Mouse (Mus musculus): Measurements from ENCODE around the gene Sh2d5. TPM values are rescaled to one million over a fixed set of nuclear protein-coding genes. Genes with fewer than 3 reads are reported as not detected.

Gene Sh2d5
- polyA plus RNA-seq (2012; rRNA removed): 0.41 and 0.79 TPM in 2 replicates

GRCm38 (mm10) chr4:138250088-138250960, at the start of gene Sh2d5, which contains the start of gene Kif17:
Gene Sh2d5, plus strand, starts transcription at chr4:138250403.
Gene Kif17, plus strand, starts transcription at chr4:138250435.
- Histone ChIP-seq H3K36me3 (ENCODE audit: control insufficient read depth, insufficient read depth, low read length) (peaks cover 10% of the 10 kb centered on the region), H3K27me3 (ENCODE audit: control insufficient read depth, insufficient read depth, low read length) (peaks cover 16% of the 10 kb centered on the region), H3K4me1 (ENCODE audit: control insufficient read depth, insufficient read depth, insufficient read length, low read length) (peaks cover 18% of the 10 kb centered on the region), H3K27ac (ENCODE audit: insufficient read depth, low read depth, low read length) (no peak within 1 kb of the TSS), H3K4me3 (ENCODE audit: low read depth, low read length) (peak within 1 kb of the TSS; percentile 60)
- WGBS: under 1% methylated on average over 74 of the region's 74 CpGs
- TF ChIP-seq POLR2A (IDR thresholded peaks at IDR 0.05; ENCODE audit: low read depth, low read length) (no peak), CTCF (IDR thresholded peaks at IDR 0.05; ENCODE audit: extremely low read depth, insufficient read length, insufficient replicate concordance, low read depth, low read length) (no peak)

GRCm38 (mm10) chr4:138200769-138201168, 49.4 kb upstream of the Sh2d5 start:
- H3K27ac ChIP-seq (ENCODE audit: insufficient read depth, low read depth, low read length): no peak overlapping the region
- peaks cover 54% of the 10 kb centered on the region for H3K36me3 ChIP-seq (ENCODE audit: control insufficient read depth, insufficient read depth, low read length)
- H3K4me3 ChIP-seq (ENCODE audit: low read depth, low read length): no peak overlapping the region
- H3K4me1 ChIP-seq (ENCODE audit: control insufficient read depth, insufficient read depth, insufficient read length, low read length): no peaks in the 10 kb centered on the region
- H3K27me3 ChIP-seq (ENCODE audit: control insufficient read depth, insufficient read depth, low read length): no peaks in the 10 kb centered on the region
- TF ChIP-seq POLR2A (IDR thresholded peaks at IDR 0.05; ENCODE audit: low read depth, low read length): no peak
- TF ChIP-seq CTCF (IDR thresholded peaks at IDR 0.05; ENCODE audit: extremely low read depth, insufficient read length, insufficient replicate concordance, low read depth, low read length): no peak
- WGBS: 84% methylated on average over 3 of the region's 3 CpGs

GRCm38 (mm10) chr4:138201696-138202095, 48.5 kb upstream of the Sh2d5 start:
- H3K4me3 ChIP-seq (ENCODE audit: low read depth, low read length): no peak overlapping the region
- 72% methylated on average over 9 of the region's 9 CpGs for WGBS
- peaks cover 52% of the 10 kb centered on the region for H3K36me3 ChIP-seq (ENCODE audit: control insufficient read depth, insufficient read depth, low read length)
- H3K27ac ChIP-seq (ENCODE audit: insufficient read depth, low read depth, low read length): no peak overlapping the region
- H3K27me3 ChIP-seq (ENCODE audit: control insufficient read depth, insufficient read depth, low read length): no peaks in the 10 kb centered on the region
- TF ChIP-seq CTCF (IDR thresholded peaks at IDR 0.05; ENCODE audit: extremely low read depth, insufficient read length, insufficient replicate concordance, low read depth, low read length): no peak
- TF ChIP-seq POLR2A (IDR thresholded peaks at IDR 0.05; ENCODE audit: low read depth, low read length): no peak
- H3K4me1 ChIP-seq (ENCODE audit: control insufficient read depth, insufficient read depth, insufficient read length, low read length): no peaks in the 10 kb centered on the region

- 91% methylated on average over 5 of the region's 5 CpGs for WGBS
- Histone ChIP-seq H3K4me3 (ENCODE audit: low read depth, low read length) (no peak overlapping the region), H3K27ac (ENCODE audit: insufficient read depth, low read depth, low read length) (no peak overlapping the region), H3K27me3 (ENCODE audit: control insufficient read depth, insufficient read depth, low read length) (no peaks in the 10 kb centered on the region), H3K36me3 (ENCODE audit: control insufficient read depth, insufficient read depth, low read length) (peaks cover 21% of the 10 kb centered on the region), H3K4me1 (ENCODE audit: control insufficient read depth, insufficient read depth, insufficient read length, low read length) (no peaks in the 10 kb centered on the region)
- TF ChIP-seq POLR2A (IDR thresholded peaks at IDR 0.05; ENCODE audit: low read depth, low read length) (no peak), CTCF (IDR thresholded peaks at IDR 0.05; ENCODE audit: extremely low read depth, insufficient read length, insufficient replicate concordance, low read depth, low read length) (no peak)
Observed at GRCm38 (mm10) chr4:138210116-138210515, 40.1 kb upstream of the Sh2d5 start.

GRCm38 (mm10) chr4:138213861-138214260, 36.3 kb upstream of the Sh2d5 start:
- WGBS: 58% methylated on average over 3 of the region's 3 CpGs
- Histone ChIP-seq H3K36me3 (ENCODE audit: control insufficient read depth, insufficient read depth, low read length) (peaks cover 2% of the 10 kb centered on the region; the same call in 1 of the 2 replicates), H3K27me3 (ENCODE audit: control insufficient read depth, insufficient read depth, low read length) (no peaks in the 10 kb centered on the region), H3K4me1 (ENCODE audit: control insufficient read depth, insufficient read depth, insufficient read length, low read length) (peaks cover 6% of the 10 kb centered on the region), H3K4me3 (ENCODE audit: low read depth, low read length) (no peak overlapping the region), H3K27ac (ENCODE audit: insufficient read depth, low read depth, low read length) (peak overlapping the region; percentile 43; the same call in 1 of the 2 replicates)
- TF ChIP-seq POLR2A (IDR thresholded peaks at IDR 0.05; ENCODE audit: low read depth, low read length): no peak
- no peak for TF ChIP-seq CTCF (IDR thresholded peaks at IDR 0.05; ENCODE audit: extremely low read depth, insufficient read length, insufficient replicate concordance, low read depth, low read length)

GRCm38 (mm10) chr4:138215671-138216199, 34.5 kb upstream of the Sh2d5 start:
- Histone ChIP-seq H3K4me1 (ENCODE audit: control insufficient read depth, insufficient read depth, insufficient read length, low read length) (peaks cover 8% of the 10 kb centered on the region), H3K27ac (ENCODE audit: insufficient read depth, low read depth, low read length) (peak overlapping the region; percentile 63), H3K36me3 (ENCODE audit: control insufficient read depth, insufficient read depth, low read length) (no peaks in the 10 kb centered on the region), H3K4me3 (ENCODE audit: low read depth, low read length) (peak overlapping the region; percentile 91), H3K27me3 (ENCODE audit: control insufficient read depth, insufficient read depth, low read length) (no peaks in the 10 kb centered on the region)
- TF ChIP-seq CTCF (IDR thresholded peaks at IDR 0.05; ENCODE audit: extremely low read depth, insufficient read length, insufficient replicate concordance, low read depth, low read length) (no peak), POLR2A (IDR thresholded peaks at IDR 0.05; ENCODE audit: low read depth, low read length) (no peak)
- 40% methylated on average over 13 of the region's 13 CpGs for WGBS
